ENCODE assay signal across 16 mouse cellular contexts in genomic region chr11:65629320-65629719, GRCm38 (mm10).
"Had no signal": no experiment of that assay in that cellular context is flagged by ENCODE, and none has a peak within 500 bp of the region (broad histone marks: within the 10 kb centered on the region; RNA-seq: fewer than 3 reads in every experiment).

No protein-coding gene starts in this region.

- DNase-seq: lung, postnatal 14 days; lung, postnatal 36 days; right cerebral cortex, postnatal 14 days; thymus, adult 2 months; thymus, postnatal 25 days; thymus, postnatal 4 days had no signal

- H3K27ac ChIP-seq: lung, embryonic 15.5 days; macrophage; midbrain, embryonic 13.5 days; midbrain, embryonic 15.5 days; neural tube, embryonic 12.5 days; stomach, embryonic 15.5 days; stomach, postnatal 0 days had no signal

- H3K9me3 ChIP-seq: lung, embryonic 15.5 days; megakaryocyte, embryonic 14.5 days; midbrain, embryonic 13.5 days; midbrain, embryonic 15.5 days; neural tube, embryonic 12.5 days; stomach, embryonic 15.5 days had no signal

- H3K4me2 ChIP-seq: lung, embryonic 15.5 days; midbrain, embryonic 11.5 days; midbrain, embryonic 13.5 days; midbrain, embryonic 15.5 days; neural tube, embryonic 12.5 days; stomach, embryonic 15.5 days had no signal

- H3K36me3 ChIP-seq: lung, embryonic 15.5 days; midbrain, embryonic 13.5 days; midbrain, embryonic 15.5 days; neural tube, embryonic 12.5 days; stomach, embryonic 15.5 days had no signal

- ATAC-seq: lung, postnatal 0 days; midbrain, embryonic 13.5 days; midbrain, embryonic 15.5 days had no signal

- H3K9ac ChIP-seq: lung, embryonic 15.5 days; midbrain, embryonic 13.5 days; midbrain, embryonic 15.5 days; neural tube, embryonic 12.5 days; stomach, embryonic 15.5 days had no signal

- H3K4me1 ChIP-seq: lung, embryonic 15.5 days; megakaryocyte, embryonic 14.5 days; midbrain, embryonic 13.5 days; midbrain, embryonic 15.5 days; neural tube, embryonic 12.5 days; stomach, embryonic 15.5 days had no signal

- H3K4me3 ChIP-seq: lung, embryonic 15.5 days; megakaryocyte, embryonic 14.5 days; midbrain, embryonic 13.5 days; midbrain, embryonic 15.5 days; neural tube, embryonic 12.5 days; stomach, embryonic 15.5 days had no signal

- H3K27me3 ChIP-seq: lung, embryonic 15.5 days; midbrain, embryonic 13.5 days; midbrain, embryonic 15.5 days; neural tube, embryonic 12.5 days; stomach, embryonic 15.5 days had no signal
